Mouse (Mus musculus) neural tube, embryonic 14.5 days (tissue): Measurements from ENCODE around the gene Anks1b. TPM values are rescaled to one million over a fixed set of nuclear protein-coding genes. Genes with fewer than 3 reads are reported as not detected.

Source experiments
- ATAC-seq: fragments of 200-750 bp; cut with Nextera tagmentation; 2 replicates; pipeline ENCODE4 v1.8.0; 2017; ENCODE audit warnings: low read depth, mild to moderate bottlenecking, moderate TSS enrichment, moderate library complexity
- H3K27ac ChIP-seq: fragments of 300-500 bp; sonication (generic); 2 replicates; pipeline ENCODE4 v1.5.1; 2014; ENCODE audit warnings: low read depth, mild to moderate bottlenecking, control low read depth, low read length, moderate library complexity, mixed read lengths
- H3K27me3 ChIP-seq: fragments of 300-500 bp; sonication (generic); 2 replicates; pipeline ENCODE4 v1.6.1; 2014; ENCODE audit warnings: low read length; ENCODE audit not compliant: control insufficient read depth, insufficient read depth
- H3K36me3 ChIP-seq: fragments of 300-500 bp; sonication (generic); 2 replicates; pipeline ENCODE4 v1.6.1; 2014; ENCODE audit warnings: low read length, mixed read lengths; ENCODE audit not compliant: control insufficient read depth, insufficient read depth
- H3K4me1 ChIP-seq: fragments of 300-500 bp; sonication (generic); 2 replicates; pipeline ENCODE4 v1.6.1; 2014; ENCODE audit warnings: low read length; ENCODE audit not compliant: control insufficient read depth, insufficient read depth
- H3K4me2 ChIP-seq: fragments of 300-500 bp; sonication (generic); 2 replicates; pipeline ENCODE4 v1.6.1; 2014; ENCODE audit warnings: mild to moderate bottlenecking, low read depth, low read length, control low read depth
- H3K4me3 ChIP-seq: fragments of 300-500 bp; sonication (generic); 2 replicates; pipeline ENCODE4 v1.5.1; 2014; ENCODE audit warnings: low read depth, low read length, control low read depth, mixed read lengths
- H3K9ac ChIP-seq: fragments of 300-500 bp; sonication (generic); replicated peaks from 2 replicates; pipeline ENCODE4 v1.6.1; 2014; ENCODE audit warnings: low read depth, mild to moderate bottlenecking, control low read depth, low read length, mixed read lengths
- H3K9me3 ChIP-seq: fragments of 300-500 bp; sonication (generic); 2 replicates; pipeline ENCODE4 v1.6.1; 2016; ENCODE audit warnings: low read length; ENCODE audit not compliant: control insufficient read depth
- WGBS: fragments of 180-500 bp; shearing (Covaris S2); extraction: QIAGEN DNeasy Blood & Tissue Kit; methylation state at CpG from one replicate; pipeline ENCODE4 v1.1.7; 2014; 5-methylcytosine and 5-hydroxymethylcytosine counted together
- polyA plus RNA-seq: library from polyadenylated mRNA; unstranded; fragments of >200 nt; fragmentation: Nextera tagmentation; extraction: Ambion mirVana; gene quantifications from 2 replicates; pipeline ENCODE4 v1.2.1, GENCODE M21; 2014

Anks1b gene
- polyA plus RNA-seq, 1 experiment from 2014 or later, result 79.1 TPM

GRCm38 (mm10) chr10:90081630-90082029 lies 208.3 kb downstream of the Anks1b start:
- 24% methylated on average over 7 of the region's 7 CpGs for WGBS
- Histone ChIP-seq H3K9ac (no peak overlapping the region), H3K4me2 (no peak overlapping the region), H3K4me1 (no peaks in the 10 kb centered on the region), H3K27me3 (no peaks in the 10 kb centered on the region), H3K36me3 (no peaks in the 10 kb centered on the region), H3K9me3 (no peaks in the 10 kb centered on the region), H3K27ac (no peak overlapping the region), H3K4me3 (no peak overlapping the region)
- ATAC-seq, result no peak

GRCm38 (mm10) chr10:90093877-90094276 lies 220.6 kb downstream of the Anks1b start:
- H3K27me3 ChIP-seq, result no peaks in the 10 kb centered on the region
- no peak overlapping the region for H3K27ac ChIP-seq
- H3K4me2 ChIP-seq, result no peak overlapping the region
- no peaks in the 10 kb centered on the region for H3K36me3 ChIP-seq
- H3K9ac ChIP-seq, result no peak overlapping the region
- H3K4me1 ChIP-seq, result no peaks in the 10 kb centered on the region
- no peak overlapping the region for H3K4me3 ChIP-seq
- no peak for ATAC-seq
- H3K9me3 ChIP-seq, result no peaks in the 10 kb centered on the region
- WGBS, result 74% methylated on average over 6 of the region's 6 CpGs

GRCm38 (mm10) chr10:90112662-90113061 lies 239.4 kb downstream of the Anks1b start:
- Histone ChIP-seq H3K27me3 (no peaks in the 10 kb centered on the region), H3K9me3 (no peaks in the 10 kb centered on the region), H3K27ac (no peak overlapping the region), H3K4me2 (no peak overlapping the region), H3K4me1 (no peaks in the 10 kb centered on the region), H3K9ac (no peak overlapping the region), H3K36me3 (no peaks in the 10 kb centered on the region), H3K4me3 (no peak overlapping the region)
- WGBS, result 76% methylated on average over 5 of the region's 5 CpGs
- ATAC-seq, result no peak

- no peak for ATAC-seq
- no peaks in the 10 kb centered on the region for H3K36me3 ChIP-seq
- H3K4me2 ChIP-seq, result no peak overlapping the region
- WGBS, result 81% methylated on average over 3 of the region's 3 CpGs
- no peaks in the 10 kb centered on the region for H3K27me3 ChIP-seq
- no peak overlapping the region for H3K9ac ChIP-seq
- no peak overlapping the region for H3K4me3 ChIP-seq
- H3K9me3 ChIP-seq, result no peaks in the 10 kb centered on the region
- H3K4me1 ChIP-seq, result no peaks in the 10 kb centered on the region
- H3K27ac ChIP-seq, result no peak overlapping the region
Measured at GRCm38 (mm10) chr10:90116867-90117266, 243.6 kb downstream of the Anks1b start.

- WGBS, result 94% methylated on average over 2 of the region's 2 CpGs
- Histone ChIP-seq H3K27ac (no peak overlapping the region), H3K4me1 (no peaks in the 10 kb centered on the region), H3K4me2 (no peak overlapping the region), H3K36me3 (no peaks in the 10 kb centered on the region), H3K9me3 (no peaks in the 10 kb centered on the region), H3K9ac (no peak overlapping the region), H3K27me3 (no peaks in the 10 kb centered on the region), H3K4me3 (no peak overlapping the region)
- ATAC-seq, result no peak
Measured at GRCm38 (mm10) chr10:90117836-90118235, 244.5 kb downstream of the Anks1b start.

GRCm38 (mm10) chr10:90137538-90137937 lies 264.2 kb downstream of the Anks1b start:
- Histone ChIP-seq H3K9me3 (no peaks in the 10 kb centered on the region), H3K27me3 (no peaks in the 10 kb centered on the region), H3K9ac (no peak overlapping the region), H3K4me1 (no peaks in the 10 kb centered on the region), H3K27ac (no peak overlapping the region), H3K36me3 (no peaks in the 10 kb centered on the region), H3K4me3 (no peak overlapping the region), H3K4me2 (no peak overlapping the region)
- ATAC-seq, result no peak

GRCm38 (mm10) chr10:90140947-90141346 lies 267.6 kb downstream of the Anks1b start:
- no peak for ATAC-seq
- no peaks in the 10 kb centered on the region for H3K9me3 ChIP-seq
- H3K4me3 ChIP-seq, result no peak overlapping the region
- no peaks in the 10 kb centered on the region for H3K4me1 ChIP-seq
- no peak overlapping the region for H3K4me2 ChIP-seq
- H3K9ac ChIP-seq, result no peak overlapping the region
- H3K36me3 ChIP-seq, result no peaks in the 10 kb centered on the region
- H3K27me3 ChIP-seq, result no peaks in the 10 kb centered on the region
- H3K27ac ChIP-seq, result no peak overlapping the region

GRCm38 (mm10) chr10:90144444-90144843 lies 271.1 kb downstream of the Anks1b start:
- H3K9ac ChIP-seq, result no peak overlapping the region
- no peak overlapping the region for H3K4me3 ChIP-seq
- H3K27me3 ChIP-seq, result no peaks in the 10 kb centered on the region
- H3K36me3 ChIP-seq, result no peaks in the 10 kb centered on the region
- no peak overlapping the region for H3K4me2 ChIP-seq
- ATAC-seq, result no peak
- H3K4me1 ChIP-seq, result no peaks in the 10 kb centered on the region
- no peak overlapping the region for H3K27ac ChIP-seq
- no peaks in the 10 kb centered on the region for H3K9me3 ChIP-seq
- WGBS, result 95% methylated on average over 1 of the region's 1 CpGs

GRCm38 (mm10) chr10:90151510-90151909 lies 278.2 kb downstream of the Anks1b start:
- ATAC-seq, result no peak
- Histone ChIP-seq H3K4me2 (no peak overlapping the region), H3K9ac (no peak overlapping the region), H3K4me1 (no peaks in the 10 kb centered on the region), H3K9me3 (no peaks in the 10 kb centered on the region), H3K27ac (no peak overlapping the region), H3K36me3 (no peaks in the 10 kb centered on the region), H3K4me3 (no peak overlapping the region), H3K27me3 (no peaks in the 10 kb centered on the region)
